Mouse (Mus musculus) heart, adult 2 months (tissue): ENCODE measurements at regions not wholly inside any gene's neighbourhood (a gene's known extent, or its start where the extent isn't known, plus 50 kb on each side); places are given as distances from the start of the nearest gene placed in this dataset.

Experiments used
- DNase-seq, 2 experiments: peaks; one replicate each; pipeline ENCODE4 v3.0.0; 2021
- H3K27ac ChIP-seq: fragments of 200-600 bp; 2 replicates; pipeline ENCODE4 v1.8.1; 2022
- H3K27me3 ChIP-seq: fragments of 200-500 bp; 2 replicates; pipeline ENCODE4 v1.6.1; 2012; ENCODE audit warnings: mild to moderate bottlenecking, low read length, inconsistent platforms, mixed read lengths; ENCODE audit not compliant: control insufficient read depth, insufficient read depth
- H3K36me3 ChIP-seq: fragments of 200-500 bp; 2 replicates; pipeline ENCODE4 v1.6.1; 2012; ENCODE audit warnings: low read length, inconsistent platforms; ENCODE audit not compliant: control insufficient read depth, insufficient read depth
- H3K4me1 ChIP-seq: fragments of 200-500 bp; 2 replicates; pipeline ENCODE4 v1.6.1; 2011; ENCODE audit warnings: low read length; ENCODE audit not compliant: control insufficient read depth, insufficient read depth
- H3K4me3 ChIP-seq: fragments of 200-600 bp; 2 replicates; pipeline ENCODE4 v1.8.1; 2022
- H3K79me2 ChIP-seq: fragments of 200-500 bp; replicated peaks from 2 replicates; pipeline ENCODE4 v1.6.1; 2012; ENCODE audit warnings: mild to moderate bottlenecking, inconsistent platforms, low read length, moderate library complexity, mixed read lengths; ENCODE audit not compliant: control insufficient read depth, insufficient read depth
- H3K9ac ChIP-seq: fragments of 200-500 bp; 2 replicates; pipeline ENCODE4 v1.6.1; 2012; ENCODE audit warnings: low read depth, mild to moderate bottlenecking, control low read depth, inconsistent platforms, low read length, mixed read lengths
- CTCF ChIP-seq: fragments of 200-600 bp; IDR thresholded peaks from 2 replicates; pipeline ENCODE4 v1.8.1; 2022; ENCODE audit warnings: antibody characterized with exemption, mild to moderate bottlenecking, moderate library complexity
- EP300 ChIP-seq: fragments of 200-500 bp; IDR thresholded peaks from 2 replicates; pipeline ENCODE4 v1.6.1; 2011; ENCODE audit warnings: low read depth, low read length, control low read depth; ENCODE audit not compliant: insufficient read depth
- POLR2A ChIP-seq: fragments of 200-500 bp; IDR thresholded peaks from 2 replicates; pipeline ENCODE4 v1.6.1; 2011; ENCODE audit warnings: mild to moderate bottlenecking, low read depth, low read length, control low read depth; ENCODE audit not compliant: insufficient read depth
- WGBS: fragments of 180-500 bp; shearing (Covaris S2); methylation state at CpG from one replicate; pipeline ENCODE4 v1.1.7; 2018; 5-methylcytosine and 5-hydroxymethylcytosine counted together
- intact Hi-C: fragments of 180-260 bp; cut with DNase I; formaldehyde crosslinking; loops from one replicate; pipeline ENCODE4 v1.15.1; 2025

- no peaks in the 10 kb centered on the region for H3K27me3 ChIP-seq
- no peak for DNase-seq
- H3K4me1 ChIP-seq = no peaks in the 10 kb centered on the region
- no peaks in the 10 kb centered on the region for H3K79me2 ChIP-seq
- H3K9ac ChIP-seq = no peak overlapping the region
- no peak overlapping the region for H3K4me3 ChIP-seq
- no peak overlapping the region for H3K27ac ChIP-seq
- intact Hi-C loops = no loop called here
- 64% methylated on average over 18 of the region's 18 CpGs for WGBS
- no peak for TF ChIP-seq CTCF
- TF ChIP-seq POLR2A = no peak
- H3K36me3 ChIP-seq = no peaks in the 10 kb centered on the region
These were observed 73.2 kb upstream of the A530016L24Rik start for GRCm38 (mm10) chr12:112415926-112416473.

GRCm38 (mm10) chr12:112416537-112416936 lies 72.7 kb upstream of the A530016L24Rik start:
- TF ChIP-seq POLR2A (no peak), CTCF (no peak), EP300 (no peak)
- H3K9ac ChIP-seq = no peak overlapping the region
- 56% methylated on average over 13 of the region's 13 CpGs for WGBS
- DNase-seq = no peak
- no peak overlapping the region for H3K4me3 ChIP-seq
- H3K27ac ChIP-seq = no peak overlapping the region
- no peaks in the 10 kb centered on the region for H3K36me3 ChIP-seq
- H3K27me3 ChIP-seq = no peaks in the 10 kb centered on the region
- intact Hi-C loops = no loop called here
- H3K79me2 ChIP-seq = no peaks in the 10 kb centered on the region
- H3K4me1 ChIP-seq = no peaks in the 10 kb centered on the region

- no peaks in the 10 kb centered on the region for H3K4me1 ChIP-seq
- H3K36me3 ChIP-seq = no peaks in the 10 kb centered on the region
- intact Hi-C loops = no loop called here
- no peak overlapping the region for H3K9ac ChIP-seq
- no peak for TF ChIP-seq EP300
- TF ChIP-seq CTCF = no peak
- TF ChIP-seq POLR2A = no peak
- H3K79me2 ChIP-seq = no peaks in the 10 kb centered on the region
- no peak overlapping the region for H3K27ac ChIP-seq
- DNase-seq = no peak
- H3K27me3 ChIP-seq = no peaks in the 10 kb centered on the region
- H3K4me3 ChIP-seq = no peak overlapping the region
- WGBS = 63% methylated on average over 12 of the region's 12 CpGs
These were observed 70.6 kb upstream of the A530016L24Rik start for GRCm38 (mm10) chr12:112418636-112419035.

GRCm38 (mm10) chr12:112422177-112422576 lies 67.1 kb upstream of the A530016L24Rik start:
- 88% methylated on average over 9 of the region's 9 CpGs for WGBS

GRCm38 (mm10) chr12:112424150-112424549 lies 65.1 kb upstream of the A530016L24Rik start:
- 90% methylated on average over 6 of the region's 6 CpGs for WGBS

More at GRCm38 (mm10) chr12:112422177-112422576, 67.1 kb upstream of the A530016L24Rik start:
- Histone ChIP-seq H3K4me3 (no peak overlapping the region), H3K9ac (no peak overlapping the region), H3K4me1 (no peaks in the 10 kb centered on the region), H3K36me3 (no peaks in the 10 kb centered on the region), H3K27ac (no peak overlapping the region), H3K79me2 (no peaks in the 10 kb centered on the region), H3K27me3 (no peaks in the 10 kb centered on the region)
- intact Hi-C loops = no loop called here
- TF ChIP-seq CTCF (no peak), POLR2A (no peak), EP300 (no peak)
- no peak for DNase-seq

GRCm38 (mm10) chr12:112426681-112427080 lies 62.6 kb upstream of the A530016L24Rik start:
- TF ChIP-seq EP300 (no peak), CTCF (no peak), POLR2A (no peak)
- DNase-seq = no peak
- 84% methylated on average over 9 of the region's 9 CpGs for WGBS
- Histone ChIP-seq H3K27me3 (no peaks in the 10 kb centered on the region), H3K4me3 (no peak overlapping the region), H3K4me1 (no peaks in the 10 kb centered on the region), H3K79me2 (no peaks in the 10 kb centered on the region), H3K36me3 (no peaks in the 10 kb centered on the region), H3K27ac (no peak overlapping the region), H3K9ac (no peak overlapping the region)
- intact Hi-C loops = no loop called here

More at GRCm38 (mm10) chr12:112424150-112424549, 65.1 kb upstream of the A530016L24Rik start:
- no peak overlapping the region for H3K27ac ChIP-seq
- H3K79me2 ChIP-seq = no peaks in the 10 kb centered on the region
- DNase-seq = no peak
- TF ChIP-seq EP300 (no peak), POLR2A (no peak), CTCF (no peak)
- no peaks in the 10 kb centered on the region for H3K4me1 ChIP-seq
- H3K9ac ChIP-seq = no peak overlapping the region
- no peak overlapping the region for H3K4me3 ChIP-seq
- H3K27me3 ChIP-seq = no peaks in the 10 kb centered on the region
- no peaks in the 10 kb centered on the region for H3K36me3 ChIP-seq
- intact Hi-C loops = no loop called here
